Mouse (Mus musculus) forebrain, embryonic 15.5 days (tissue): ENCODE measurements around the gene Baiap3. TPM values are rescaled to one million over a fixed set of nuclear protein-coding genes. Genes with fewer than 3 reads are reported as not detected.
A peak's percentile ranks its signal among the peaks of the same experiment; 100 is the strongest.

Experiments
- ATAC-seq: fragments of 200-750 bp; cut with Nextera tagmentation; replicated peaks from 2 replicates; pipeline ENCODE4 v1.8.0; 2017; ENCODE audit warnings: mild to moderate bottlenecking, moderate TSS enrichment, moderate library complexity
- H3K27ac ChIP-seq: fragments of 300-500 bp; sonication (generic); replicated peaks from 2 replicates; pipeline ENCODE4 v1.5.1; 2015; ENCODE audit warnings: mild to moderate bottlenecking, inconsistent platforms
- H3K27me3 ChIP-seq: fragments of 300-500 bp; sonication (generic); 2 replicates; pipeline ENCODE4 v1.6.1; 2015; ENCODE audit warnings: inconsistent platforms
- H3K36me3 ChIP-seq: fragments of 300-500 bp; sonication (generic); 2 replicates; pipeline ENCODE4 v1.6.1; 2015; ENCODE audit warnings: mild to moderate bottlenecking, inconsistent platforms
- H3K4me1 ChIP-seq: fragments of 300-500 bp; sonication (generic); 2 replicates; pipeline ENCODE4 v1.6.1; 2015; ENCODE audit warnings: inconsistent platforms
- H3K4me2 ChIP-seq: fragments of 300-500 bp; sonication (generic); replicated peaks from 2 replicates; pipeline ENCODE4 v1.6.1; 2015; ENCODE audit warnings: mild to moderate bottlenecking, inconsistent platforms
- H3K4me3 ChIP-seq: fragments of 300-500 bp; sonication (generic); 2 replicates; pipeline ENCODE4 v1.5.1; 2015; ENCODE audit warnings: mild to moderate bottlenecking, inconsistent platforms
- H3K9ac ChIP-seq: fragments of 300-500 bp; sonication (generic); replicated peaks from 2 replicates; pipeline ENCODE4 v1.6.1; 2015; ENCODE audit warnings: mild to moderate bottlenecking, inconsistent platforms
- H3K9me3 ChIP-seq: fragments of 300-500 bp; sonication (generic); 2 replicates; pipeline ENCODE4 v1.6.1; 2016; ENCODE audit warnings: inconsistent platforms
- WGBS: fragments of 180-500 bp; shearing (Covaris S2); methylation state at CpG from one replicate; pipeline ENCODE4 v1.1.7; 2015; ENCODE audit warnings: mixed read lengths; 5-methylcytosine and 5-hydroxymethylcytosine counted together
- microRNA-seq: library from miRNA; unstranded; fragments of <30 nt; microRNA quantifications from one replicate; pipeline ENCODE4, GENCODE M21; 2016
- polyA plus RNA-seq: library from polyadenylated mRNA; unstranded; fragments of >200 nt; fragmentation: Nextera tagmentation; extraction: Ambion mirVana; gene quantifications from 2 replicates; pipeline ENCODE4 v1.2.1, GENCODE M21; 2015

Baiap3 gene
- polyA plus RNA-seq, 1 experiment from 2014 or later: 10.1 TPM

GRCm38 (mm10) chr17:25221821-25222503, 34.2 kb downstream of the Baiap3 start:
- Histone ChIP-seq H3K4me1 (peaks cover 11% of the 10 kb centered on the region), H3K9me3 (no peaks in the 10 kb centered on the region), H3K9ac (peak overlapping the region; percentile 47; the same call in 1 of the 2 replicates), H3K4me3 (peak overlapping the region; percentile 37), H3K36me3 (peaks cover 21% of the 10 kb centered on the region), H3K4me2 (peak overlapping the region; percentile 61), H3K27ac (peak overlapping the region; percentile 25; the same call in 1 of the 2 replicates), H3K27me3 (no peaks in the 10 kb centered on the region)
- WGBS: 2% methylated on average over 16 of the region's 30 CpGs
- ATAC-seq: peak; percentile 80

- Histone ChIP-seq H3K4me3 (no peak overlapping the region), H3K27me3 (no peaks in the 10 kb centered on the region), H3K4me2 (no peak overlapping the region), H3K27ac (no peak overlapping the region), H3K36me3 (peaks cover 30% of the 10 kb centered on the region), H3K9me3 (no peaks in the 10 kb centered on the region), H3K4me1 (peaks cover 11% of the 10 kb centered on the region), H3K9ac (no peak overlapping the region)
- no peak for ATAC-seq
- 91% methylated on average over 1 of the region's 1 CpGs for WGBS
Measured at GRCm38 (mm10) chr17:25220746-25221145, 35.4 kb downstream of the Baiap3 start.

- no peak for ATAC-seq
- WGBS: 92% methylated on average over 15 of the region's 15 CpGs
- peaks cover 41% of the 10 kb centered on the region for H3K36me3 ChIP-seq
Measured at GRCm38 (mm10) chr17:25219492-25220295, 36.5 kb downstream of the Baiap3 start.

GRCm38 (mm10) chr17:25218967-25219366, 37.2 kb downstream of the Baiap3 start:
- Histone ChIP-seq H3K4me2 (no peak overlapping the region), H3K27ac (no peak overlapping the region), H3K27me3 (no peaks in the 10 kb centered on the region), H3K36me3 (peaks cover 48% of the 10 kb centered on the region), H3K4me1 (peaks cover 11% of the 10 kb centered on the region), H3K4me3 (no peak overlapping the region), H3K9ac (no peak overlapping the region), H3K9me3 (no peaks in the 10 kb centered on the region)
- no peak for ATAC-seq
- WGBS: 90% methylated on average over 9 of the region's 9 CpGs

More at GRCm38 (mm10) chr17:25219492-25220295, 36.5 kb downstream of the Baiap3 start:
- Histone ChIP-seq H3K4me2 (no peak overlapping the region), H3K4me3 (no peak overlapping the region), H3K9ac (no peak overlapping the region), H3K27ac (no peak overlapping the region), H3K9me3 (no peaks in the 10 kb centered on the region), H3K27me3 (no peaks in the 10 kb centered on the region), H3K4me1 (peaks cover 11% of the 10 kb centered on the region)

GRCm38 (mm10) chr17:25215431-25215830, 40.7 kb downstream of the Baiap3 start:
- ATAC-seq: no peak
- Histone ChIP-seq H3K27ac (no peak overlapping the region), H3K27me3 (no peaks in the 10 kb centered on the region), H3K4me1 (no peaks in the 10 kb centered on the region), H3K4me3 (no peak overlapping the region), H3K36me3 (peaks cover 81% of the 10 kb centered on the region), H3K9me3 (no peaks in the 10 kb centered on the region), H3K9ac (no peak overlapping the region), H3K4me2 (no peak overlapping the region)
- 86% methylated on average over 3 of the region's 3 CpGs for WGBS

- ATAC-seq: no peak
- H3K27me3 ChIP-seq: no peaks in the 10 kb centered on the region
- no peak overlapping the region for H3K4me2 ChIP-seq
- no peaks in the 10 kb centered on the region for H3K9me3 ChIP-seq
- no peak overlapping the region for H3K9ac ChIP-seq
- 92% methylated on average over 4 of the region's 4 CpGs for WGBS
- no peak overlapping the region for H3K4me3 ChIP-seq
- no peaks in the 10 kb centered on the region for H3K4me1 ChIP-seq
- H3K36me3 ChIP-seq: peaks cover 89% of the 10 kb centered on the region
- no peak overlapping the region for H3K27ac ChIP-seq
Measured at GRCm38 (mm10) chr17:25211705-25212104, 44.5 kb downstream of the Baiap3 start.

GRCm38 (mm10) chr17:25210680-25211466, 45.3 kb downstream of the Baiap3 start:
- Histone ChIP-seq H3K9ac (no peak overlapping the region), H3K4me1 (no peaks in the 10 kb centered on the region), H3K9me3 (no peaks in the 10 kb centered on the region), H3K4me3 (no peak overlapping the region), H3K4me2 (no peak overlapping the region), H3K36me3 (peaks cover 87% of the 10 kb centered on the region), H3K27ac (no peak overlapping the region), H3K27me3 (no peaks in the 10 kb centered on the region)
- no peak for ATAC-seq
- 77% methylated on average over 15 of the region's 15 CpGs for WGBS

- H3K36me3 ChIP-seq: peaks cover 87% of the 10 kb centered on the region
- ATAC-seq: no peak
- 92% methylated on average over 4 of the region's 4 CpGs for WGBS
- H3K9ac ChIP-seq: no peak overlapping the region
- no peak overlapping the region for H3K4me2 ChIP-seq
- H3K27ac ChIP-seq: no peak overlapping the region
- H3K4me1 ChIP-seq: no peaks in the 10 kb centered on the region
- no peaks in the 10 kb centered on the region for H3K27me3 ChIP-seq
- H3K4me3 ChIP-seq: no peak overlapping the region
- no peaks in the 10 kb centered on the region for H3K9me3 ChIP-seq
Measured at GRCm38 (mm10) chr17:25210006-25210405, 46.2 kb downstream of the Baiap3 start.

GRCm38 (mm10) chr17:25202401-25202800, 53.8 kb downstream of the Baiap3 start:
- Histone ChIP-seq H3K9ac (no peak overlapping the region), H3K4me3 (no peak overlapping the region), H3K36me3 (peaks cover 67% of the 10 kb centered on the region), H3K4me1 (no peaks in the 10 kb centered on the region), H3K27me3 (no peaks in the 10 kb centered on the region), H3K27ac (no peak overlapping the region), H3K4me2 (no peak overlapping the region), H3K9me3 (no peaks in the 10 kb centered on the region)
- no peak for ATAC-seq
- 90% methylated on average over 4 of the region's 4 CpGs for WGBS

Small RNAs within 50 kb of the gene (microRNA-seq; reads per million reads assigned to microRNA genes)
- 6.6 reads per million, percentile 21 among the genes with 10 or more reads in this experiment for gene Mir3547

Other genes starting within 250 kb of the Baiap3 start
- 7.6 and 8.5 TPM in 2 replicates for gene Cramp1l, start 240.6 kb downstream of the Baiap3 start, polyA plus RNA-seq
- 24.0 and 25.4 TPM in 2 replicates for gene Ift140, start 240.3 kb downstream of the Baiap3 start, polyA plus RNA-seq
- 10.5 and 11.5 TPM in 2 replicates for gene Tmem204, start 172.8 kb downstream of the Baiap3 start, polyA plus RNA-seq
- gene Telo2, start 140.4 kb downstream of the Baiap3 start, polyA plus RNA-seq: 54.6 and 57.2 TPM in 2 replicates
- not detected in 2 replicates for gene Ptx4, start 135.6 kb downstream of the Baiap3 start, polyA plus RNA-seq
- 28.8 and 30.4 TPM in 2 replicates for gene Clcn7, start 123.0 kb downstream of the Baiap3 start, polyA plus RNA-seq
- gene Ccdc154, start 93.9 kb downstream of the Baiap3 start, polyA plus RNA-seq: not detected in 2 replicates
- not detected in 2 replicates for gene Gm38655, start 80.9 kb downstream of the Baiap3 start, polyA plus RNA-seq
- gene BC003965, start 71.8 kb downstream of the Baiap3 start, polyA plus RNA-seq: 35.7 and 37.8 TPM in 2 replicates
- 10.6 and 14.2 TPM in 2 replicates for gene Unkl, start 68.0 kb downstream of the Baiap3 start, polyA plus RNA-seq
- 85.5 and 85.7 TPM in 2 replicates for gene Gnptg, start 16.2 kb downstream of the Baiap3 start, polyA plus RNA-seq
- 66.2 and 69.2 TPM in 2 replicates for gene Tsr3, start 16.2 kb downstream of the Baiap3 start, polyA plus RNA-seq
- 680 and 683 TPM in 2 replicates for gene Ube2i, start 18.3 kb upstream of the Baiap3 start, polyA plus RNA-seq
- 0.18 TPM in 1 of 2 replicates, not detected in the other for gene Prss34, start 42.0 kb upstream of the Baiap3 start, polyA plus RNA-seq
- not detected in 2 replicates for gene Prss28, start 52.3 kb upstream of the Baiap3 start, polyA plus RNA-seq
- gene Prss29, start 62.3 kb upstream of the Baiap3 start, polyA plus RNA-seq: not detected in 2 replicates
- gene Tpsab1, start 89.2 kb upstream of the Baiap3 start, polyA plus RNA-seq: not detected in 2 replicates
- not detected in 2 replicates for gene Tpsb2, start 109.9 kb upstream of the Baiap3 start, polyA plus RNA-seq
- gene Tpsg1, start 112.9 kb upstream of the Baiap3 start, polyA plus RNA-seq: 0.77 and 0.94 TPM in 2 replicates
- 13.8 and 15.8 TPM in 2 replicates for gene Cacna1h, start 177.4 kb upstream of the Baiap3 start, polyA plus RNA-seq
- gene Tekt4, start 198.3 kb upstream of the Baiap3 start, polyA plus RNA-seq: 1.00 and 1.9 TPM in 2 replicates
- 0.11 and 0.29 TPM in 2 replicates for gene Sstr5, start 240.9 kb upstream of the Baiap3 start, polyA plus RNA-seq